Mouse (Mus musculus) midbrain, postnatal 0 days (tissue): Measurements from ENCODE around the gene Gemin6. TPM values are rescaled to one million over a fixed set of nuclear protein-coding genes. Genes with fewer than 3 reads are reported as not detected.
"Not testable (repeated sequence)": the region's sequence is repeated elsewhere in the genome, so short reads cannot be mapped to it uniquely, and the experiment has no call there.

ENCODE experiments used
- ATAC-seq: fragments of 200-750 bp; cut with Nextera tagmentation; 2 replicates; pipeline ENCODE4 v1.8.0; 2017; ENCODE audit warnings: moderate number of reproducible peaks, mild to moderate bottlenecking, moderate TSS enrichment, moderate library complexity; ENCODE audit not compliant: low FRiP score
- DNase-seq: peaks from one replicate; pipeline ENCODE4 v3.0.0-alpha.2; 2015; ENCODE audit warnings: low spot score
- H3K27ac ChIP-seq: fragments of 300-500 bp; sonication (generic); 2 replicates; pipeline ENCODE4 v1.5.1; 2014; ENCODE audit warnings: low read depth, mild to moderate bottlenecking, low read length, mixed read lengths
- H3K27me3 ChIP-seq: fragments of 300-500 bp; sonication (generic); 2 replicates; pipeline ENCODE4 v1.6.1; 2014; ENCODE audit warnings: low read length, control low read depth, mixed read lengths; ENCODE audit not compliant: insufficient read depth
- H3K36me3 ChIP-seq: fragments of 300-500 bp; sonication (generic); 2 replicates; pipeline ENCODE4 v1.6.1; 2014; ENCODE audit warnings: low read length, control low read depth, mixed read lengths; ENCODE audit not compliant: insufficient read depth
- H3K4me1 ChIP-seq: fragments of 300-500 bp; sonication (generic); 2 replicates; pipeline ENCODE4 v1.6.1; 2014; ENCODE audit warnings: mild to moderate bottlenecking, control low read depth, antibody characterized with exemption, low read length, mixed read lengths; ENCODE audit not compliant: insufficient read depth
- H3K4me2 ChIP-seq: fragments of 300-500 bp; sonication (generic); 2 replicates; pipeline ENCODE4 v1.6.1; 2014; ENCODE audit warnings: low read depth, mild to moderate bottlenecking, low read length, mixed read lengths; ENCODE audit not compliant: poor library complexity, severe bottlenecking
- H3K4me3 ChIP-seq: fragments of 300-500 bp; sonication (generic); 2 replicates; pipeline ENCODE4 v1.5.1; 2014; ENCODE audit warnings: low read depth, mild to moderate bottlenecking, low read length, moderate library complexity
- H3K9ac ChIP-seq: fragments of 300-500 bp; sonication (generic); replicated peaks from 2 replicates; pipeline ENCODE4 v1.6.1; 2014; ENCODE audit warnings: mild to moderate bottlenecking, low read length, moderate library complexity, mixed read lengths; ENCODE audit not compliant: poor library complexity, severe bottlenecking
- H3K9me3 ChIP-seq: fragments of 300-500 bp; sonication (generic); 2 replicates; pipeline ENCODE4 v1.6.1; 2016; ENCODE audit warnings: low read length, control low read depth
- CTCF ChIP-seq: IDR thresholded peaks from 2 replicates; pipeline ENCODE4 v1.5.1; 2016; ENCODE audit warnings: antibody characterized with exemption, mild to moderate bottlenecking
- WGBS: fragments of 180-500 bp; shearing (Covaris S2); extraction: QIAGEN DNeasy Blood & Tissue Kit; methylation state at CpG from one replicate; pipeline ENCODE4 v1.1.7; 2014; 5-methylcytosine and 5-hydroxymethylcytosine counted together
- polyA plus RNA-seq: library from polyadenylated mRNA; unstranded; fragments of >200 nt; fragmentation: Nextera tagmentation; extraction: Ambion mirVana; gene quantifications from 2 replicates; pipeline ENCODE4 v1.2.1, GENCODE M21; 2015
- total RNA-seq: library from RNA; depleted of rRNA; stranded (reverse); fragments of >200 nt; gene quantifications from 2 replicates; pipeline ENCODE4 v1.2.3, GENCODE M21; 2014

Gemin6 gene
- total and polyA plus RNA-seq, 2 experiments from 2014 or later = 9.2 to 14.4 TPM

DNA sequence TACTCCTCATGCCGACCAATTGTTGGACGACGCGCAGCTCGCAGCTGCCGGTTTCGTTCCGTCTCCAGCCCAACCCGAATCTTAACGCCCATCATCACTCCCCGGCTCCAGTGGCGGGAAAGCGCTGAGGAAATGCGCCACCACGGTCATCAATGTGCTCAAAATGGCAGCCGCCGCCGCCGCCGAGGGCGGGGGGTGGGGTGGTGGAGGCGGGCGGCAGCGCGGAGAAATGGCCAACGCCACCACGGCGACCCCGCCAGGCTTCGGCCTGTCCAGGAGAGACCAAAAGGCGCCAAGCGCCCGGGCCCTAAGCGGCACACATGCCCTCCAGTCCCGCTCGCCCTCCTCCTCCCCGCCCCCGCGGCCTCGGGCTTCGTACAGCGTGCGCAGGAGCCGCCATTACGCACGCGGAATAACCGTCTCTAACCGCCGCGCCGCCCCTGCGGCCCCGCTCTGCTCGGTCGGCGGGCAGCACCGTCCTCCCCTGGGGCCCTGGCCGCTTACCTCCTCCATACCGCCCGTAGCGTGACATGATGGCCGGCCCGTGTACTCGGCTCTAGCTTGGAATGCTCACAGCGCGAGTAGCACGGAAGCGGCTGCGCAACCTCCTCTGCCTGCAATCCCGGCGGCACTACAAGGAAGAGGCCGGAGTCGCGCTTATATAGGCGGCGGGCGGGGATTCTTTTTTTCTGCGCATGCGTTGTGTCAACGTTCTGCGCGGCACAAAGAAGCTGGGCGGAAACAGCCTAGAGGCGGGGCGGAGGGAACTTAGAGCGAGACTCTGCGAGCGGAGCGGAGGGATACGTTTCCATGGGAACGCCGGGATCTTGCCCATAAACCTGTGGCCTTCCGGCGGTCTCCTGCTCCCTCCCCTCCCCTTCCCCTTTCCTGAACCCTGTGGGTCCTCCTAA, 17.3 kb upstream of the Gemin6 start, which contains the start of the genes Srsf7 and Ttc39d:
Gene Srsf7, minus strand, starts transcription at position 637 of the 911 bp plus-strand sequence.
Gene Ttc39d, plus strand, starts transcription at position 790 of the 911 bp plus-strand sequence.
- peak within 1 kb of the TSS; percentile 71 for H3K4me2 ChIP-seq
- H3K4me1 ChIP-seq = no peaks in the 10 kb centered on the region
- H3K9me3 ChIP-seq = no peaks in the 10 kb centered on the region
- peak; percentile 91 for ATAC-seq
- H3K9ac ChIP-seq = peak within 1 kb of the TSS; percentile 100
- H3K36me3 ChIP-seq = peaks cover 11% of the 10 kb centered on the region; the same call in 1 of the 2 replicates
- H3K27ac ChIP-seq = peak within 1 kb of the TSS; percentile 100
- DNase-seq = peak; percentile 100
- peak; percentile 24; the same call in 1 of the 2 replicates for TF ChIP-seq CTCF
- under 1% methylated on average over 78 of the region's 95 CpGs for WGBS
- H3K27me3 ChIP-seq = no peaks in the 10 kb centered on the region
- H3K4me3 ChIP-seq = peak within 1 kb of the TSS; percentile 94

DNA sequence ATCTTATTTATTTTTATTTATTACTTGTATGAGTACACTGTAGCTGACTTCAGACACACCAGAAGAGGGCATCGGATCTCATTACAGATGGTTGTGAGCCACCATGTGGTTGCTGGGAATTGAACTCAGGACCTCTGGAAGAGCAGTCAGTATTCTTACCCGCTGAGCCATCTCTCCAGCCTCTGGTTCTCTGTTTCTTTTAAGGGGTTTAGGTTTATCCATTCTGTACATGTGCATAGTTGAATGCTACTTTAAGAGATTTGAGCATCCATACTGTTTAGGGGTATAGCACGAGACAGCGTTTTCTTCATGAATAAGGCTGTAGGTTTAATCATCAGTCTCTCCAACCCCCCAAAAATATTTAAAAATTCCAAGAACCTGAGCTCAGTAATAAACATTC, 10.2 kb upstream of the Gemin6 start:
- H3K9ac ChIP-seq, ATAC-seq, DNase-seq, H3K4me1 ChIP-seq, H3K4me3 ChIP-seq, H3K4me2 ChIP-seq, H3K36me3 ChIP-seq, H3K27ac ChIP-seq, H3K27me3 ChIP-seq, H3K9me3 ChIP-seq: not testable (repeated sequence)
- 89% methylated on average over 4 of the region's 4 CpGs for WGBS

DNA sequence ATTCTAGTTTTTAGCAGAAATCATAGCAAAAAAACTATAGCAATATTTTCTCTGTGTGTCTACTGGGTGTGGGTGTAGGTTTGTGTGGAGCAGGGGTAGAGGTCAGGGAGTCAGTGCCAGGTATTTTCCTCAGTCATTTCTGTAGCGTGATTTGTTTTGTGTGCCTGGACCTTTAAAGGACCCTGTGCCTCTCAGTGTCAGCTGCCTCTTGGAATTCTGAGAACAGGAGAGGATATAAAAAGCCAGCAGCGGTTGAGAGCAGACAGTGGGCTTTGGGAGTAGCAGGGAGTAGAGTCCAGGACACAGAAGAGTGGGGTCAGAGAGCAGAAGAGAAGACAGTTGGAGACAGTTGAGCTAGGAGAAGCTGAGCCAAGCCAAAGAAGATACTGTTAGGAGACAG, 4.1 kb upstream of the Gemin6 start:
- Histone ChIP-seq H3K4me3 (no peak overlapping the region), H3K4me1 (no peaks in the 10 kb centered on the region), H3K36me3 (no peaks in the 10 kb centered on the region), H3K9ac (no peak overlapping the region), H3K27ac (no peak overlapping the region), H3K4me2 (no peak overlapping the region), H3K27me3 (no peaks in the 10 kb centered on the region), H3K9me3 (no peaks in the 10 kb centered on the region)
- ATAC-seq (no peak), DNase-seq (no peak)
- WGBS = 78% methylated on average over 2 of the region's 2 CpGs
- no peak for TF ChIP-seq CTCF

DNA sequence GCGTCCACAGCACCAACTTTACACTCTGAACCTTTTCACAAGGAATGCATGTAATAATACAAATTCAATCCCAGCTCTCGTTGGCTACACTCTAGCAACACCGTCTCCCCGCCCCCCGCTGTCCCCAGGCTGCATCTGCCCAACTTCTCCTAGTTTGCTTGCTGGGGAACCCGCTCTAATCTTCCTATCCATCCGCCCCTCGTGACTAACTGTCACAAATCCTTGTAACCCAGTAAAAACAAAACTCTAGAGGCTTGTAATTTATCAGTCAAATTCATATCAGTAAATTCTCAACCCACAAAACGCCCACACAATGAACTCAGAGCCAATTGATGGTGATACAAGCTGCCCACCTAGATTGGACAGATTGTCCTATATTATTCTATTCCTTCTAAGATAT, 3.0 kb upstream of the Gemin6 start:
- DNase-seq (no peak), ATAC-seq (no peak)
- no peak overlapping the region for H3K27ac ChIP-seq
- TF ChIP-seq CTCF = no peak
- no peak overlapping the region for H3K4me2 ChIP-seq
- H3K9me3 ChIP-seq = no peaks in the 10 kb centered on the region
- H3K4me3 ChIP-seq = no peak overlapping the region
- WGBS = 64% methylated on average over 9 of the region's 9 CpGs
- no peaks in the 10 kb centered on the region for H3K27me3 ChIP-seq
- no peak overlapping the region for H3K9ac ChIP-seq
- H3K36me3 ChIP-seq = no peaks in the 10 kb centered on the region
- no peaks in the 10 kb centered on the region for H3K4me1 ChIP-seq

DNA sequence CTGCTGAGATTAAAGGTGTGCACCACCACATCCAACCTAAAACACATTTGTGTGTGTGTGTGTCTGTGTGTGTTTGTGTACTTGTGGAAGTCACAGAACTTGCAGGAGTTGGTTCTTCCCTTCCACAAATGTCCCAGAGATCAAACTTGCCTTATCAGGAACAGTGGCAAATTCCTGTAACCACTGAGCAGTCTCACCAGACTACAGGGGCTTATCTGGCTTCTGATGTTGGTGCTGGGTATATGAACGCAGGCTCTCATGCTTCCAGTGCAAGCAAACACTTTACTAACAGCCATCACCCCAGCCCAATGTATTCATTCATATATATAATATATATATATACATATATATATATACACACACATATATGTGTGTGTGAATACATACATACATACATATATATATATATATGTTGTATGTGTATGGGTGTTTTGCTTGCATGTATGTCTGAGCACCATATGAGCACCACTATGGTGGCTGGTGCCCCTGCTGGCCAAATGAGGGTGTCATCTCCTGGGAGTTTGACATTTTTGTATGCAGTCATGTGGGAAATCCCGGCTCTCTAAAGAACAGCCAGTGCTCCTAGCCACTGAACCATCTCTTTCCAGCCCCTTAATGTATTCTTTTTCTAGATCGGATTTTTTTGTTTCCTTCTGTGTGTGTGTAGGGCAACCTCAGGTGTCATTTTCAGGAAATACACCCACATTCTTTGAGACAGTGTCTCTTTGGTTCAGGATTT, 2.2 kb upstream of the Gemin6 start:
- no peak overlapping the region for H3K27ac ChIP-seq
- no peaks in the 10 kb centered on the region for H3K9me3 ChIP-seq
- DNase-seq = peak; percentile 15
- no peak overlapping the region for H3K4me2 ChIP-seq
- WGBS = 53% methylated on average over 3 of the region's 3 CpGs
- peak; percentile 59 for TF ChIP-seq CTCF
- no peaks in the 10 kb centered on the region for H3K27me3 ChIP-seq
- no peaks in the 10 kb centered on the region for H3K4me1 ChIP-seq
- no peak for ATAC-seq
- no peak overlapping the region for H3K4me3 ChIP-seq
- H3K9ac ChIP-seq = no peak overlapping the region
- H3K36me3 ChIP-seq = no peaks in the 10 kb centered on the region

DNA sequence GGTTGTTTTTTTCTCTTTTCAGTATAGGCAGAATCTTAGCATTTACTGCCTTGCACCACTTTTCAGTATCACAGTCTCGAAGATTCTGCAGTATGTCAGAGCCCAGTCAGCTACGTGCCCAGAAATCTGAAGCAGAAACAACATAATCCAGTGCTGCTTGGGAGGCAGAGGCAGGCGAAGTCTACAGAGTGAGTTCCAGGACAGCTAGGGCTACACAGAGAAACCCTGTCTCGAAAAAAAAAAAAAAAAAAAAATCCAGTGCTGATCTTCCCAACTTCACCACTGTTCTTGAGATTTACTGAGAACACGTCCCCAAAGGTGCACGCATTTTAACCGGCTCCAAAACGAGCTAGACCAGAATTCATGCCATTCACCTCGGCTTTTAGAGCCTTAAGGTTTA, 412 bp upstream of the Gemin6 start:
- ATAC-seq = peak; percentile 31
- Histone ChIP-seq H3K4me3 (peak overlapping the region; percentile 54), H3K9ac (peak overlapping the region; percentile 33; the same call in 1 of the 2 replicates), H3K27me3 (no peaks in the 10 kb centered on the region), H3K4me1 (no peaks in the 10 kb centered on the region), H3K4me2 (peak overlapping the region; percentile 57), H3K9me3 (no peaks in the 10 kb centered on the region), H3K27ac (peak overlapping the region; percentile 70), H3K36me3 (no peaks in the 10 kb centered on the region)
- DNase-seq = no peak
- TF ChIP-seq CTCF = no peak
- 3% methylated on average over 9 of the region's 9 CpGs for WGBS

DNA sequence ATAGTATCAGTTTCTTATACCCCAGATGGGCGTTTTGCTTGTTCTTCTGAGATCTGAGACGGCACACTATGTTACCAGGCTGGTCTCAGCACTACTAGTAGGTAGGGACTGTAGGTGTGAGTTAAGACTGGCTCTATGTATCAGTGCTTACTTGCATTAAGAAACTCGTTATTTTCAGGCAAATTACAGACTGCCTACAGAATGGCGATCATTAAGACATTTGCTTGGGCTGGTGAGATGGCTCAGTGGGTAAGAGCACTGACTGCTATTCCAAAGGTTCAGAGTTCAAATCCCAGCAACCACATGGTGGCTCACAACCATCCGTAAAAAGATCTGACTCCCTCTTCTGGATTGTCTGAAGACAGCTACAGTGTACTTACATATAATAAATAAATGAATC, 901 bp downstream of the Gemin6 start:
- H3K9me3 ChIP-seq, DNase-seq, ATAC-seq, H3K27ac ChIP-seq, H3K27me3 ChIP-seq, H3K4me1 ChIP-seq, H3K36me3 ChIP-seq: not testable (repeated sequence)
- Histone ChIP-seq H3K4me3 (peak overlapping the region; percentile 54), H3K4me2 (peak overlapping the region; percentile 57), H3K9ac (0 out of 2 replicates have a peak overlapping the region, but pooled peaks have one; percentile 52)
- WGBS = 56% methylated on average over 4 of the region's 5 CpGs
